Mouse (Mus musculus): ENCODE data around the gene Rrn3.
"Not testable (repeated sequence)": the region's sequence is repeated elsewhere in the genome, so short reads cannot be mapped to it uniquely, and the experiment has no call there.

Rrn3 gene

DNA sequence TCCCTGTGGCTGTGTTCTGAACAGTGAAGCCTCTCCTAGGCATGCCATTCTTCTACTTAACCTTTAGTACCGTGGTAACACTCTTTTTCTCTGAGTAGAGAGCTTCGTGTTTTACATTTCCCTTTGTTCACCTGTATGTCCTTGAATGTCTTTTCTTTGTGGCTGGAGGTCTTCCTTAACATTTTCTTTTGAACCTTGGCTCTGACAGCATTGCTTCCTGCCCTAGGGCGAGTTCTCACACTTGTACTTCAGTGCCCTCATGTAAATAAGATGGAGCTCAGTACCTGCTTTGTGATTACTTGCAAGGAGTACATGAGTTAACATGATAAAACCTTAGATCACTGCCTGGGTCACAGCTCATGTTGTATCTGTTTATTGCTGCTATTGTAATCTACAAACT lies 5.4 kb downstream of the Rrn3 start:
- no peak for DNase-seq (ENCODE audit: low spot score in 2 of 2)

DNA sequence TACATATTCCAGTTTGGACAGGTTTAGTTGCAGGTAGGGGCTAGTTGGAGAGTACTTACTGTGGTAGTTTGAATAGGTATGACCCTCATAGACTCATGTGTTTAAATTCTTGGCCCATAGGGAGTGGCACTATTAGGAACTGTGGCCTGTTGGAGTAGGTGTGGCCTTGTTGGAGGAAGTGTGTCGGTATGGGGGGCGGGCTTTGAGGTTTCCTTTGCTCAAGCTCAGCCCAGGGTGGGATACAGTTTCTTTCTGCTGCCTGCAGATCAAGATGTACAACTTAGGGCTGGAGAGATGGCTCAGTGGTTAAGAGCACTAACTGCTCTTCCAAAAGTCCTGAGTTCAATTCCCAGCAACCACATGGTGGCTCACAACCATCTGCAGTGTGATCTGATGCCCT lies 12.9 kb downstream of the Rrn3 start:
- not testable (repeated sequence) for DNase-seq (ENCODE audit: low spot score in 2 of 2)

- DNase-seq (ENCODE audit: low spot score in 2 of 2): no peak
Observed at GRCm38 (mm10) chr16:13796746-13797175, 16.3 kb downstream of the Rrn3 start.

- DNase-seq (ENCODE audit: low spot score in 2 of 2): no peak
Observed at GRCm38 (mm10) chr16:13801231-13801630, 20.7 kb downstream of the Rrn3 start.

DNA sequence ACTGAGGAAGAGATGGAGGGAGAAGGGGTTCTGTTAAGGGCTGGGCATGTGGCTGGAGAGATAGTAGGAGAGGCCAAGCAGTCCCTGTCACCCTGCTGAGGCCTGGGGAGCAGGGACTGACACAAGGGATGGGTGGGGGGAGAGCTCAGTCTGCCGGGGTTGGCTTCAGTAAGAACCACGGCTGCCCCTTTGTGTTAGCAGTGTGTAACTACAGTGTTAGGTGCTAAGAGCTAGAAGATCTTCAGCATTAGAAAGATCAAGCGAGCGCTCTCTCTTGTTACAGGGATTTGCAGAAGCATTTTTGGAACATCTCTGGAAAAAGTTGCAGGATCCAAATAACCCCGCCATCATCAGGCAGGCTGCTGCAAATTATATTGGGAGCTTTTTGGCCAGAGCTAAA lies 24.2 kb downstream of the Rrn3 start:
- DNase-seq (ENCODE audit: low spot score in 2 of 2): no peak

GRCm38 (mm10) chr16:13807616-13808015 lies 27.1 kb downstream of the Rrn3 start:
- DNase-seq (ENCODE audit: low spot score in 2 of 2): no peak

- DNase-seq (ENCODE audit: low spot score in 2 of 2): no peak
Observed at GRCm38 (mm10) chr16:13808410-13808809, 27.9 kb downstream of the Rrn3 start.

DNA sequence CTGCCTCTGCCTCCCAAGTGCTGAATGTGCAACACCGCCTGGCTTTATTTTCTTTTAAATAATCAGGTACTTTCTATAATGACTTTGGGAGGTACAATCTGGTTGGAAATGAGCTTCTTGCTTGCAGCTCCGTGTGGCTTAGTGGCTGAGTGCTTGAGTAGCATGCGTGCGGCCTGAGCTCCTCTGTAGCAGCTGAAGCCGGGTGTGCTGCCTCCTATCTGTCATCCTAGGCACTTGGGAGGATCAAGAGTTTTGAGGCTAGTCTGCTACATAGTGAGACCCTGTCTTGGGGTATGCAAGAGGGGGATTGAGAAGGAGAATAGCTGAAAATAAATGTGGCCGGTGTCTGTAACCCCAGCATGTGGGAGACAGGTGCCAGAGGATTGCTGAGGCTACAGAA lies 31.6 kb downstream of the Rrn3 start:
- no peak for DNase-seq (ENCODE audit: low spot score in 2 of 2)

- DNase-seq (ENCODE audit: low spot score in 2 of 2): no peak
Observed at GRCm38 (mm10) chr16:13813200-13813599, 32.7 kb downstream of the Rrn3 start.

GRCm38 (mm10) chr16:13818560-13819393 lies 38.3 kb downstream of the Rrn3 start, which contains the start of gene Ntan1:
TSS of gene Ntan1 (plus strand) at chr16:13818845.
- peak; percentile 96 to 98 for DNase-seq (ENCODE audit: low spot score in 2 of 2)

DNA sequence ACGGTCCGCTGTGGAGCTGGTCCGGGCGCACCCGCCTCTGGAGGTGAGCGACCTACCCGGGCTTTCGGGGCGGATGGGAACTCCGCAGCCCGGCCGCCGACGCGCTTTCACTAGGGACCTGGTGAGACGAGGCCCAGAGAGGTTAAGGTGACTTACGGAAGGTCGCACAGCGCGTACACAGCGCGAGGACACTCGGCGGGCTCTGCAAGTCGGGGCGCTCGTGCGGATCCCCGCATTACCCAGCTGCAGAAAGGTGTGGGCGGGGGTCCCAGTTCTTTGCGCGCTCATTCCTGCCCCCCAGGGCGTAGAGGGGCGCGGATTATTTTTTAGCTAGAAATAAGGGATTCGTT lies 38.9 kb downstream of the Rrn3 start:
- DNase-seq (ENCODE audit: low spot score in 2 of 2): no peak

- no peak for DNase-seq (ENCODE audit: low spot score in 2 of 2)
Observed at GRCm38 (mm10) chr16:13819806-13820500, 39.4 kb downstream of the Rrn3 start.

DNA sequence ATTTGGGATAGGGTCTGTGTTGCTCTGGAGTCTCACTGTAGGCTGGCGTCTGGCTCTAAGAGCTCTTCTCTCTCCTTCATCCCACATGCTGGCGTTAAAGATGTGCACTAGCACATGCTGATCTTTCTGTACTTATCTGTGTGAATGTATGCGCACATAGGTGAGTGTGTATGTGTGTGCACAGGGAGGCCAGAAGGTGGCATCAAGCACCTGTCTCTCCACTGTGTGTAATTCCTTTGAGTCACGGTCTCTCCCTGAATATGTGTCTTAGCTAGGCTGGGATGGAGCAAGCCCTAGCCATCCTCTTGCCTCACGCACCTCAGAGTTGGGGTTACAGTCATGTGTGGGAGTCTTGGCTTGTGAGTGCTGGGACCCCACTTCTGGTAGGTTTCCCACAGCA lies 40.3 kb downstream of the Rrn3 start:
- no peak for DNase-seq (ENCODE audit: low spot score in 2 of 2)

DNA sequence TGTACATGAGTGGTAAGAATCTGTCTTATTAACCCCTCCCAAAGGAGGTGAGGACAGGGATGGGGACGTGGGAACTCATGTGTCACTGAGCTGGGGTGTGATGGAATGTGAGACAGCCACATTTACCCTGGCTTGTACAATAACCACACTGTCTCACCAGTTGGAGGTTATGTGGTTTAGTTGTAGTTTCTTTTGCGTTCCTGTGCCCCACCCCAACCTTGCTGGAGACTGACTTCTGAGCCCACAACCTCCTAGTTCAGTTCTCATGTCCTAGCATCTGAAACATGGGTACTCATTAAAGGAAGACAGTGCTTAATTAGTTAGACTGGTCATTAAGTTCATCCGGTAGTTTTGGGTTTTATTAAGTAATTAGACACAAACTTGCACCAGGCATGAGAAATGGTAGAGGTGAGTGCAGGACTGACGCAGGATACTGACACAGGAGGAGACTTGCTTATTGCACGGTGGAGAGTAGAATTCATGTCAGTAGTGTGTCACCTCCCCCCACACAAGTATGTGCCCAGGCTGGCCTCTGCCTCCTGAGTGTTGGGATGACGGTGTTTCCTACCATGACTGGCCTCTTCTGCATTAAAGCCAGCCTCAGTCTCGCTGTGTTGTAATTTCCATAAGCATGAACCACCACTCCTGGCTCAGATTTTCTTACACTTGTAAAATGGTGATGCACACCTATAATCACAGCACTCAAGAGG lies 45.4 kb downstream of the Rrn3 start:
- DNase-seq (ENCODE audit: low spot score in 2 of 2): no peak

DNA sequence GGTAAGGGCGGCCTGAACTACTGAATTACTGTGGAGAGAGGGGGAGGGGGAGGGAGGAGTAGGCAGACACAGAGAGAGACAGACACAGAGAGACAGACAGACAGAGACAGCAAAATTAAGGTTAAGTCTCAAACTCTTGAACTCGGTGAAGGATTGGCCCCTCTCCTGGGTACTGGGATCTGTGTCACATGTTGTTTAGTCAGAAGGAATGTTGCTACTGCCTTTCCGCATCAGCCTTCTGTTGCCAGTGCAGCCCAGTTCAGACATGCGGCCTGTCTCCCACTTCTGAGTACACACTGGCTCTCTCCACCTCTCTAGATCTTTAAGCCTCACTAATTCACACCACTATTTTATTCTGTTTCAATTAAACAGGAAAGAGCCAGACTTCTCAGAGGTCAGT lies 46.0 kb downstream of the Rrn3 start:
- no peak for DNase-seq (ENCODE audit: low spot score in 2 of 2)

GRCm38 (mm10) chr16:13830444-13830843 lies 49.9 kb downstream of the Rrn3 start:
- no peak for DNase-seq (ENCODE audit: low spot score in 2 of 2)

DNA sequence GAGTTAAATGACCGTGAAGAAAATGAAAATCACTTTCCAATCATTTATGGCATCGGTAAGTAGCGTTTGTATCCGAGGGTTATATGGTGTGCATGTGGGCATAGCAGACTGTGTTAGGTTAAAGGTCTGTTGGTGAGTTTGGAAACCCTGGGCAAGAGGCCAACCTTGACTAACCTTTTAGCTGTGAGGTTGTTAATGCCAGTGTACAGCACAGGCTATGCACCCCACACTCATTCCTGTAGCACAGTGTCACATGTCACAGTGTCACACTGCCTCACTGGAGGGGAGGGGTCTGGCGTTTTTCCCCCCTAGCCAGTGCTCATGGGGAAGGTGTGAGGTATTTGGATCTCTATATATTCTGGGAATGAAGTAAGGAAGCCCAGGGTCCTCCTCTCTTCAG lies 51.1 kb downstream of the Rrn3 start:
- no peak for DNase-seq (ENCODE audit: low spot score in 2 of 2)

DNA sequence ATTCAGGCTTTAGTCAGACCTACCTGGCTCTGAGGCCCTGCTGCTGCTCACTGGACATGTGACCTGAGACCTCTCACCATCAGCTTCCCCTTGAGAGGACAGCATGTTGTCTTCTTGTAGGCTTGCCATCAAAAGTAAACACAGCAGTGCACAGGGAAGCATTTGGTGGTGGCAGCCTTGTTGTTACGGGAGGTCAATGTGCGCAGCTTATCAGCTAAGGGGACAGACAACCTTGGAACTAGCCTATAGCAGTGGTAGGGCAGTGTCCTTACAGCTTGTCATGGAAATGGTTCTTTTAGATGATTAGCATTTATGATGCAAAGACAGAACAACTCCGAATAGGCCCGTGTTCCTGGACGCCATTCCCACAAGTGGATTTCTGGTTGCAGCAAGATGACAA lies 53.9 kb downstream of the Rrn3 start:
- DNase-seq (ENCODE audit: low spot score in 2 of 2): no peak

DNA sequence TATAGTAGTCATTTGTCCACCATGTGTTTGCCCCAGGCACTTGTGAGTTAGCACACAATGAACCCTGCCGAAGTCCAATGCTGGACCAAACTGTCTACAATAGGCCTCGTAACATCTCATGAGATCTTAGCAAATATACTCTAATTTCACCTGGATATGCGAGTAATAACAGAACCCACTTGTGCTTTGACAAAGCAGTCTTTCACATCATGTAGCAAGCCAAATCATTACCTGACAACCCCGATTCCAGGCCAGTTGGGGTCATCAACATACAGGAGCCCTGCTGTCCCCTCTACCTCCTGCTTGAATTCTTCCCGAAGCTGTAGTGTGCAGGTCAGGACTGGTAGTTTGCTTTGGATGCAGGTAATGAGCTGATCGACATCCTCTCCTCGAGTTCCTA lies 59.5 kb downstream of the Rrn3 start:
- no peak for DNase-seq (ENCODE audit: low spot score in 2 of 2)

DNA sequence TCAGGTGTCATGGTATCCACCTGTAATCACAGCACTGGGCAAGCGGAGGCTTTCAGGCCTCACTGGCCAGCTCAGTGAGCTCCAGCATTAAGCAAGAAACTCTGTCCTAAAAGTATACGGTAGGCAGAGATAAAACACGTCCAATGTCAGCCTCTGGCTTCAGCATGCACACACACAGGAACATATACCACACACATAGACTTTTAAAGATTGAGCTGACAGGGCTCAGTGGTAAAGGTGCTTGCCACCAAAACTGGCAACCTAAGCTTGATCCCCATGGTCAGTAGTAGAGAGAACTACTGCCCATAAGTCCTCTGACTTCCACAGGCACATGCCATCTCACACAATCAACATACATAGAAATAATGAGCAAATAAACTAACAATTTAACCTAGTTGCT lies 60.4 kb downstream of the Rrn3 start:
- DNase-seq (ENCODE audit: low spot score in 2 of 2): no peak

GRCm38 (mm10) chr16:13845031-13845430 lies 64.5 kb downstream of the Rrn3 start:
- DNase-seq (ENCODE audit: low spot score in 2 of 2): no peak

DNA sequence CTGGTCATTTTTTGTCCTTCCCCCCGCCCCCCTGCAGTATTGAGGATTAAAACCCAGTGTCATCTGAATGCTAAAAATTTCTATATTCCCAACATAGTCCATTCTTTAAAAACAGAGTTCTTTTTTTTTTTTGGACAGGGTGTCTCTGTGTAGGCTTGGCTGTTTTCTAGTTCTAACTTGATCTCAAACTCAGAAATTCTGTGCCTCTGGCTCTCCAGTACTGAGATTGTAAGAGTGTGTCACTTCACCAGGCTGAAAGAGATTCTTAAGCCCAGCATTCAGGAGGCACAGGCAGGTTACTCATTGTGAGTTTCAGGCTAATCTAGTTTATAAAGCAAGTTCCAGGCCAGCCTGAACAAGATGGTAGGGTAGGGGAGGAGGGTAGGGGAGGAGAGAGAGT lies 66.2 kb downstream of the Rrn3 start:
- no peak for DNase-seq (ENCODE audit: low spot score in 2 of 2)

GRCm38 (mm10) chr16:13848310-13848709 lies 67.8 kb downstream of the Rrn3 start:
- no peak for DNase-seq (ENCODE audit: low spot score in 2 of 2)

Data from spleen, postnatal 4 days (tissue).